Mouse (Mus musculus): ENCODE measurements around the gene Gm20449. TPM values are rescaled to one million over a fixed set of nuclear protein-coding genes. Genes with fewer than 3 reads are reported as not detected.
"Not testable (repeated sequence)": the region's sequence is repeated elsewhere in the genome, so short reads cannot be mapped to it uniquely, and the experiment has no call there.

Gm20449 gene
- polyA plus RNA-seq (2012; rRNA removed) (not detected in 2 replicates), polyA plus RNA-seq (2014; fragmentation: Nextera tagmentation; extraction: Ambion mirVana) (not detected in 2 replicates)

GRCm38 (mm10) chr7:41499389-41500049 is at the start of gene Gm20449, which contains the start of gene AW146154:
Gm20449 (minus strand) TSS chr7:41499417.
AW146154 (minus strand) TSS chr7:41499890.
- ATAC-seq (ENCODE audit: insufficient read depth) (peak; percentile 99), DNase-seq (ENCODE audit: low read depth in 3 of 3, low spot score in 3 of 3) (peak; percentile 74 to 85 (median 77))
- no peaks in the 10 kb centered on the region for H3K9me3 ChIP-seq (ENCODE audit: control insufficient read depth, low read length)
- WGBS (ENCODE audit: insufficient replicate concordance) = 0% methylated on average over 18 of the region's 18 CpGs
- TF ChIP-seq EP300 (IDR thresholded peaks at IDR 0.05; ENCODE audit: low read depth) (no peak), CTCF (IDR thresholded peaks at IDR 0.05; ENCODE audit: low read depth) (no peak)
- peak within 1 kb of the TSS; percentile 59 to 97 for H3K4me3 ChIP-seq (ENCODE audit: insufficient read depth in 1 of 2, low read depth in 2 of 2, low read length in 2 of 2)
- H3K4me2 ChIP-seq (ENCODE audit: low read depth) = peak within 1 kb of the TSS; percentile 80
- H3K4me1 ChIP-seq (replicated peaks; ENCODE audit: control insufficient read depth in 2 of 2, insufficient read depth in 2 of 2, low read length in 1 of 2) = peaks cover 0 to 2% of the 10 kb centered on the region in 2 experiments; a peak in 1 of 4 replicates
- H3K27ac ChIP-seq = no peak within 1 kb of the TSS
- peak within 1 kb of the TSS; percentile 62 for H3K9ac ChIP-seq (replicated peaks)
- H3K36me3 ChIP-seq (replicated peaks; ENCODE audit: control insufficient read depth, insufficient read depth, low read depth) = no peaks in the 10 kb centered on the region
- no peaks in the 10 kb centered on the region for H3K27me3 ChIP-seq (ENCODE audit: control insufficient read depth, insufficient read depth, low read length)

- ATAC-seq (ENCODE audit: insufficient read depth) (no peak), DNase-seq (ENCODE audit: low read depth in 3 of 3, low spot score in 3 of 3) (no peak)
- no peaks in the 10 kb centered on the region for H3K27me3 ChIP-seq (ENCODE audit: control insufficient read depth, insufficient read depth, low read length)
- H3K9ac ChIP-seq (replicated peaks) = no peak overlapping the region
- no peaks in the 10 kb centered on the region for H3K9me3 ChIP-seq (ENCODE audit: control insufficient read depth, low read length)
- WGBS (ENCODE audit: insufficient replicate concordance) = 72% methylated on average over 3 of the region's 3 CpGs
- H3K27ac ChIP-seq = no peak overlapping the region
- H3K36me3 ChIP-seq (replicated peaks; ENCODE audit: control insufficient read depth, insufficient read depth, low read depth) = no peaks in the 10 kb centered on the region
- TF ChIP-seq CTCF (IDR thresholded peaks at IDR 0.05; ENCODE audit: low read depth) (no peak), EP300 (IDR thresholded peaks at IDR 0.05; ENCODE audit: low read depth) (no peak)
- H3K4me2 ChIP-seq (ENCODE audit: low read depth) = no peak overlapping the region
- no peak overlapping the region for H3K4me3 ChIP-seq (ENCODE audit: insufficient read depth in 1 of 2, low read depth in 2 of 2, low read length in 2 of 2)
- no peaks in the 10 kb centered on the region for H3K4me1 ChIP-seq (replicated peaks; ENCODE audit: control insufficient read depth in 2 of 2, insufficient read depth in 2 of 2, low read length in 1 of 2)
These were observed 13.5 kb upstream of the Gm20449 start for GRCm38 (mm10) chr7:41512672-41513071.

GRCm38 (mm10) chr7:41512207-41512606 is 13.0 kb upstream of the Gm20449 start:
- Histone ChIP-seq H3K9me3 (ENCODE audit: control insufficient read depth, low read length) (no peaks in the 10 kb centered on the region), H3K36me3 (replicated peaks; ENCODE audit: control insufficient read depth, insufficient read depth, low read depth) (no peaks in the 10 kb centered on the region), H3K27me3 (ENCODE audit: control insufficient read depth, insufficient read depth, low read length) (no peaks in the 10 kb centered on the region), H3K27ac (no peak overlapping the region), H3K4me3 (ENCODE audit: insufficient read depth in 1 of 2, low read depth in 2 of 2, low read length in 2 of 2) (no peak overlapping the region), H3K4me1 (replicated peaks; ENCODE audit: control insufficient read depth in 2 of 2, insufficient read depth in 2 of 2, low read length in 1 of 2) (no peaks in the 10 kb centered on the region), H3K4me2 (ENCODE audit: low read depth) (no peak overlapping the region), H3K9ac (replicated peaks) (no peak overlapping the region)
- DNase-seq (ENCODE audit: low read depth in 3 of 3, low spot score in 3 of 3) (no peak), ATAC-seq (ENCODE audit: insufficient read depth) (no peak)
- 13% methylated on average over 1 of the region's 1 CpGs for WGBS (ENCODE audit: insufficient replicate concordance)
- no peak for TF ChIP-seq CTCF (IDR thresholded peaks at IDR 0.05; ENCODE audit: low read depth)
- TF ChIP-seq EP300 (IDR thresholded peaks at IDR 0.05; ENCODE audit: low read depth) = no peak

GRCm38 (mm10) chr7:41502402-41502801 is 3.2 kb upstream of the Gm20449 start:
- DNase-seq (ENCODE audit: low read depth in 3 of 3, low spot score in 3 of 3) (no peak), ATAC-seq (ENCODE audit: insufficient read depth) (no peak)
- Histone ChIP-seq H3K9ac (replicated peaks) (no peak overlapping the region), H3K4me2 (ENCODE audit: low read depth) (no peak overlapping the region), H3K9me3 (ENCODE audit: control insufficient read depth, low read length) (no peaks in the 10 kb centered on the region), H3K27me3 (ENCODE audit: control insufficient read depth, insufficient read depth, low read length) (no peaks in the 10 kb centered on the region), H3K4me3 (ENCODE audit: insufficient read depth in 1 of 2, low read depth in 2 of 2, low read length in 2 of 2) (no peak overlapping the region), H3K36me3 (replicated peaks; ENCODE audit: control insufficient read depth, insufficient read depth, low read depth) (no peaks in the 10 kb centered on the region), H3K4me1 (replicated peaks; ENCODE audit: control insufficient read depth in 2 of 2, insufficient read depth in 2 of 2, low read length in 1 of 2) (peaks cover 0 to 2% of the 10 kb centered on the region in 2 experiments; a peak in 1 of 4 replicates), H3K27ac (no peak overlapping the region)
- WGBS (ENCODE audit: insufficient replicate concordance) = 39% methylated on average over 1 of the region's 1 CpGs
- TF ChIP-seq CTCF (IDR thresholded peaks at IDR 0.05; ENCODE audit: low read depth) (0 out of 2 replicates have a peak, but pooled peaks have one; percentile 15), EP300 (IDR thresholded peaks at IDR 0.05; ENCODE audit: low read depth) (no peak)

GRCm38 (mm10) chr7:41500151-41500934 is 1.1 kb upstream of the Gm20449 start:
- Histone ChIP-seq H3K4me1 (replicated peaks; ENCODE audit: control insufficient read depth in 2 of 2, insufficient read depth in 2 of 2, low read length in 1 of 2) (peaks cover 0 to 2% of the 10 kb centered on the region in 2 experiments; a peak in 1 of 4 replicates), H3K9me3 (ENCODE audit: control insufficient read depth, low read length) (no peaks in the 10 kb centered on the region), H3K9ac (replicated peaks) (peak overlapping the region; percentile 15), H3K27ac (no peak overlapping the region), H3K36me3 (replicated peaks; ENCODE audit: control insufficient read depth, insufficient read depth, low read depth) (no peaks in the 10 kb centered on the region), H3K4me3 (ENCODE audit: insufficient read depth in 1 of 2, low read depth in 2 of 2, low read length in 2 of 2) (peak overlapping the region; percentile 59 to 97), H3K27me3 (ENCODE audit: control insufficient read depth, insufficient read depth, low read length) (no peaks in the 10 kb centered on the region), H3K4me2 (ENCODE audit: low read depth) (peak overlapping the region; percentile 80)
- ATAC-seq (ENCODE audit: insufficient read depth) = peak; percentile 27; the same call in 1 of the 2 replicates
- WGBS (ENCODE audit: insufficient replicate concordance) = 11% methylated on average over 22 of the region's 22 CpGs
- TF ChIP-seq CTCF (IDR thresholded peaks at IDR 0.05; ENCODE audit: low read depth) (peak; percentile 36), EP300 (IDR thresholded peaks at IDR 0.05; ENCODE audit: low read depth) (no peak)
- peak; percentile 27 to 49 (median 35) for DNase-seq (ENCODE audit: low read depth in 3 of 3, low spot score in 3 of 3)

GRCm38 (mm10) chr7:41499018-41499388 is 214 bp downstream of the Gm20449 start:
- peak; percentile 51 for ATAC-seq (ENCODE audit: insufficient read depth)
- not testable (repeated sequence) for H3K27me3 ChIP-seq (ENCODE audit: control insufficient read depth, insufficient read depth, low read length); H3K27ac ChIP-seq; H3K4me1 ChIP-seq (replicated peaks; ENCODE audit: control insufficient read depth in 2 of 2, insufficient read depth in 2 of 2, low read length in 1 of 2); DNase-seq (ENCODE audit: low read depth in 3 of 3, low spot score in 3 of 3); H3K36me3 ChIP-seq (replicated peaks; ENCODE audit: control insufficient read depth, insufficient read depth, low read depth); H3K9me3 ChIP-seq (ENCODE audit: control insufficient read depth, low read length)
- Histone ChIP-seq H3K4me3 (ENCODE audit: insufficient read depth in 1 of 2, low read depth in 2 of 2, low read length in 2 of 2) (peak overlapping the region; percentile 59 to 97), H3K4me2 (ENCODE audit: low read depth) (peak overlapping the region; percentile 80), H3K9ac (replicated peaks) (peak overlapping the region; percentile 62)
- 1% methylated on average over 6 of the region's 6 CpGs for WGBS (ENCODE audit: insufficient replicate concordance)

GRCm38 (mm10) chr7:41498464-41498863 is 753 bp downstream of the Gm20449 start:
- WGBS (ENCODE audit: insufficient replicate concordance) = 53% methylated on average over 2 of the region's 4 CpGs
- Histone ChIP-seq H3K4me2 (ENCODE audit: low read depth) (peak overlapping the region; percentile 80), H3K4me3 (ENCODE audit: insufficient read depth in 1 of 2, low read depth in 2 of 2, low read length in 2 of 2) (peak overlapping the region; percentile 59 to 97; a peak in 3 of 4 replicates), H3K9ac (replicated peaks) (peak overlapping the region; percentile 62)
- H3K36me3 ChIP-seq (replicated peaks; ENCODE audit: control insufficient read depth, insufficient read depth, low read depth); H3K27me3 ChIP-seq (ENCODE audit: control insufficient read depth, insufficient read depth, low read length); H3K4me1 ChIP-seq (replicated peaks; ENCODE audit: control insufficient read depth in 2 of 2, insufficient read depth in 2 of 2, low read length in 1 of 2); DNase-seq (ENCODE audit: low read depth in 3 of 3, low spot score in 3 of 3); H3K27ac ChIP-seq; H3K9me3 ChIP-seq (ENCODE audit: control insufficient read depth, low read length); ATAC-seq (ENCODE audit: insufficient read depth): not testable (repeated sequence)

Measured in liver, embryonic 14.5 days (tissue).